Mouse (Mus musculus) spleen, adult 2 months (tissue): ENCODE measurements around the gene Pde4c. TPM values are rescaled to one million over a fixed set of nuclear protein-coding genes. Genes with fewer than 3 reads are reported as not detected.

Experiments used
- DNase-seq, 2 experiments: peaks; one replicate each; pipeline versions ENCODE4 v3.0.0 to v3.0.0-alpha.2; 2012 to 2021; ENCODE audit warnings: low spot score in 2 of 2, low read depth in 1 of 2
- H3K27ac ChIP-seq: fragments of 200-500 bp; 2 replicates; pipeline ENCODE4 v1.5.1; 2012; ENCODE audit warnings: low read length, inconsistent platforms; ENCODE audit not compliant: insufficient read depth
- H3K27me3 ChIP-seq: fragments of 200-500 bp; 2 replicates; pipeline ENCODE4 v1.6.1; 2012; ENCODE audit warnings: mild to moderate bottlenecking, moderate library complexity, low read length, inconsistent platforms; ENCODE audit not compliant: control insufficient read depth, insufficient read depth
- H3K36me3 ChIP-seq: fragments of 200-500 bp; 2 replicates; pipeline ENCODE4 v1.6.1; 2012; ENCODE audit warnings: mild to moderate bottlenecking, low read length, inconsistent platforms; ENCODE audit not compliant: control insufficient read depth, insufficient read depth
- H3K4me1 ChIP-seq: fragments of 200-500 bp; 2 replicates; pipeline ENCODE4 v1.6.1; 2011; ENCODE audit warnings: inconsistent platforms; ENCODE audit not compliant: control insufficient read depth, insufficient read depth, insufficient read length
- H3K4me3 ChIP-seq: fragments of 200-500 bp; 2 replicates; pipeline ENCODE4 v1.5.1; 2011; ENCODE audit warnings: mild to moderate bottlenecking, inconsistent platforms; ENCODE audit not compliant: insufficient read depth, insufficient read length; ENCODE audit errors: extremely low read depth
- CTCF ChIP-seq: fragments of 200-500 bp; IDR thresholded peaks from 2 replicates; pipeline ENCODE4 v1.5.1; 2011; ENCODE audit warnings: mild to moderate bottlenecking, inconsistent platforms; ENCODE audit not compliant: insufficient read depth, insufficient read length, insufficient replicate concordance; ENCODE audit errors: extremely low read depth
- POLR2A ChIP-seq: fragments of 200-500 bp; IDR thresholded peaks from 2 replicates; pipeline ENCODE4 v1.6.1; 2011; ENCODE audit warnings: low read depth, low read length, inconsistent platforms
- WGBS: fragments of 180-500 bp; shearing (Covaris S2); methylation state at CpG from one replicate; pipeline ENCODE4 v1.1.7; 2018; 5-methylcytosine and 5-hydroxymethylcytosine counted together
- polyA plus RNA-seq: library from polyadenylated mRNA; depleted of rRNA; stranded (reverse); fragments of >200 nt; gene quantifications from 2 replicates; pipeline ENCODE4 v1.2.3, GENCODE M21; 2012

The Pde4c gene
- polyA plus RNA-seq, 1 experiment = 2.8 TPM

GRCm38 (mm10) chr8:70730956-70731355 lies 7.4 kb downstream of the Pde4c start:
- no peak for TF ChIP-seq CTCF
- peak; percentile 55 to 59 for DNase-seq
- peaks cover 12% of the 10 kb centered on the region; the same call in 1 of the 2 replicates for H3K4me1 ChIP-seq
- WGBS = 42% methylated on average over 4 of the region's 4 CpGs
- H3K4me3 ChIP-seq = no peak overlapping the region
- no peaks in the 10 kb centered on the region for H3K36me3 ChIP-seq
- peak overlapping the region; percentile 69 for H3K27ac ChIP-seq
- no peaks in the 10 kb centered on the region for H3K27me3 ChIP-seq

DNA sequence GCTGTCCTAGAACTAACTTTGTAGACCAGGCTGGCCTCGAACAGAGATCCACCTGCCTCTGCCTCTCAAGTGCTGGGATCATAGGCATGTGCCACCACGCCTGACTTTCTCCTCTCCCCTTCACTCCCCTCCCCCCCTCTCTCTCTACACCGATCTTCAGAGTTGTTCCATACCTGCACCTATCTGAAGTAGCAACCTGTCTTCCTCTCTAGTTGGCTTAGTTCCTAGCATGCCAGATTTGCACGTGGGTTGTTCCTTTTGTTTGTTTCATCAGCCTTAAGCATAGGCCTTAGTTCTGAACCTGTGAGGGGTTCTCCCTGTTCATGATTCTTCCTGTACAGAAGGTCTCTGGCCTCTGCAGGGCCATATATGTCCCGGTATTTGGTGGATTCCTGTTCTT lies 14.2 kb downstream of the Pde4c start:
- Histone ChIP-seq H3K4me1 (no peaks in the 10 kb centered on the region), H3K27me3 (no peaks in the 10 kb centered on the region; the same call in 1 of the 2 replicates), H3K36me3 (no peaks in the 10 kb centered on the region), H3K27ac (no peak overlapping the region), H3K4me3 (no peak overlapping the region)
- no peak for DNase-seq
- WGBS = 73% methylated on average over 5 of the region's 5 CpGs
- no peak for TF ChIP-seq POLR2A
- no peak for TF ChIP-seq CTCF

GRCm38 (mm10) chr8:70738211-70738610 lies 14.7 kb downstream of the Pde4c start:
- no peak overlapping the region for H3K27ac ChIP-seq
- no peak overlapping the region for H3K4me3 ChIP-seq
- no peaks in the 10 kb centered on the region for H3K36me3 ChIP-seq
- DNase-seq = no peak
- 0 out of 2 replicates have a peak, but pooled peaks cover 3% of the 10 kb centered on the region for H3K4me1 ChIP-seq
- peaks cover 2% of the 10 kb centered on the region; the same call in 1 of the 2 replicates for H3K27me3 ChIP-seq
- TF ChIP-seq CTCF (no peak), POLR2A (no peak)
- 34% methylated on average over 3 of the region's 3 CpGs for WGBS

- TF ChIP-seq POLR2A (no peak), CTCF (no peak)
- peaks cover 4% of the 10 kb centered on the region for H3K27me3 ChIP-seq
- whole genome bisulfite sequencing = 45% methylated on average over 5 of the region's 5 CpGs
- DNase-seq = no peak
- H3K27ac ChIP-seq = no peak overlapping the region
- no peak overlapping the region for H3K4me3 ChIP-seq
- no peaks in the 10 kb centered on the region for H3K36me3 ChIP-seq
- H3K4me1 ChIP-seq = peaks cover 11% of the 10 kb centered on the region; the same call in 1 of the 2 replicates
Measured at GRCm38 (mm10) chr8:70741661-70742060, 18.1 kb downstream of the Pde4c start.

DNA sequence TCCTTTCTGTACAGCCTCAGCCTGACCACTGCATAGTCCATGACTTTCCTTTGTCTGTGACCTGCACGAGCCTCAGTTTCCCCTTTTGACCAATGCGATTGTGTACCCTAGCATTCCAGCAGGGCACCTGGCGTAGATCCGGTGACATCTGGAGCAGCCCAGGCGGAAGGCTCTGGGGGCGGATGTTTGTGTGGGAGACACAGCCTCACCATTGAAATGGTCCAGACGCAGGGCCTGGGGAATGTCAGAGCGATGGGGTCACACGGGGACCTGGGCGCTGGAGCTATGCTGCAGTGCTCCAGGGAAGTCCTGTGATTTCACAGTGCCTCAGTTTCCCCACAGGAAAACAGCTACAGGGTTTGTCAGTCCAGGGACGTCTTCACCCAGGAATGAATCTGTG lies 18.7 kb downstream of the Pde4c start:
- Histone ChIP-seq H3K36me3 (no peaks in the 10 kb centered on the region), H3K27ac (no peak overlapping the region), H3K4me3 (no peak overlapping the region), H3K4me1 (peaks cover 11% of the 10 kb centered on the region; the same call in 1 of the 2 replicates), H3K27me3 (peaks cover 4% of the 10 kb centered on the region)
- 77% methylated on average over 11 of the region's 11 CpGs for WGBS
- no peak for TF ChIP-seq CTCF
- no peak for TF ChIP-seq POLR2A
- DNase-seq = no peak

- H3K4me3 ChIP-seq = peak overlapping the region; percentile 14; the same call in 1 of the 2 replicates
- TF ChIP-seq POLR2A (no peak), CTCF (no peak)
- 6% methylated on average over 38 of the region's 38 CpGs for WGBS
- peak in 1 of 2 experiments; percentile 7 for DNase-seq
- peaks cover 4% of the 10 kb centered on the region for H3K27me3 ChIP-seq
- no peak overlapping the region for H3K27ac ChIP-seq
- H3K36me3 ChIP-seq = no peaks in the 10 kb centered on the region
- peaks cover 11% of the 10 kb centered on the region; the same call in 1 of the 2 replicates for H3K4me1 ChIP-seq
Measured at GRCm38 (mm10) chr8:70742981-70743655, 19.6 kb downstream of the Pde4c start.
